Mouse (Mus musculus) skeletal muscle tissue, postnatal 0 days (tissue): Measurements from ENCODE around the gene Wdr48. TPM values are rescaled to one million over a fixed set of nuclear protein-coding genes. Genes with fewer than 3 reads are reported as not detected.

ENCODE experiments used
- polyA plus RNA-seq: library from polyadenylated mRNA; unstranded; fragments of >200 nt; fragmentation: Nextera tagmentation; extraction: Ambion mirVana; gene quantifications from 2 replicates; pipeline ENCODE4 v1.2.1, GENCODE M21; 2015

Wdr48 gene
- 13.7 and 15.1 TPM in 2 replicates for polyA plus RNA-seq

GRCm38 (mm10) chr9:119894339-119895009 lies at the start of gene Wdr48:
TSS of gene Wdr48 (plus strand) at chr9:119894878.

GRCm38 (mm10) chr9:119937005-119937773 lies 42.5 kb downstream of the Wdr48 start, which contains the start of the genes Gorasp1 and Ttc21a:
TSS of gene Gorasp1 (minus strand) at chr9:119937565.
TSS of gene Ttc21a (plus strand) at chr9:119937606.

Other genes starting within 250 kb of the Wdr48 start
- 0.02 TPM in 1 of 2 replicates, not detected in the other for gene Scn10a, start 175.6 kb upstream of the Wdr48 start, polyA plus RNA-seq
- gene Scn11a, start 69.4 kb upstream of the Wdr48 start, polyA plus RNA-seq: 0.05 TPM in 1 of 2 replicates, not detected in the other
- gene Gorasp1, start 42.7 kb downstream of the Wdr48 start, polyA plus RNA-seq: 12.5 and 14.2 TPM in 2 replicates
- not detected in 2 replicates for gene Ttc21a, start 42.7 kb downstream of the Wdr48 start, polyA plus RNA-seq
- gene Csrnp1, start 89.8 kb downstream of the Wdr48 start, polyA plus RNA-seq: 2.4 and 4.7 TPM in 2 replicates
- 32.8 and 40.6 TPM in 2 replicates for gene Xirp1, start 128.7 kb downstream of the Wdr48 start, polyA plus RNA-seq
- gene Cx3cr1, start 175.0 kb downstream of the Wdr48 start, polyA plus RNA-seq: 4.3 and 5.0 TPM in 2 replicates
- 0.18 and 0.24 TPM in 2 replicates for gene Ccr8, start 197.2 kb downstream of the Wdr48 start, polyA plus RNA-seq
- 8.0 and 9.4 TPM in 2 replicates for gene Slc25a38, start 215.5 kb downstream of the Wdr48 start, polyA plus RNA-seq
- gene Rpsa, start 232.8 kb downstream of the Wdr48 start, polyA plus RNA-seq: 732 and 842 TPM in 2 replicates